In the genomic region with DNA sequence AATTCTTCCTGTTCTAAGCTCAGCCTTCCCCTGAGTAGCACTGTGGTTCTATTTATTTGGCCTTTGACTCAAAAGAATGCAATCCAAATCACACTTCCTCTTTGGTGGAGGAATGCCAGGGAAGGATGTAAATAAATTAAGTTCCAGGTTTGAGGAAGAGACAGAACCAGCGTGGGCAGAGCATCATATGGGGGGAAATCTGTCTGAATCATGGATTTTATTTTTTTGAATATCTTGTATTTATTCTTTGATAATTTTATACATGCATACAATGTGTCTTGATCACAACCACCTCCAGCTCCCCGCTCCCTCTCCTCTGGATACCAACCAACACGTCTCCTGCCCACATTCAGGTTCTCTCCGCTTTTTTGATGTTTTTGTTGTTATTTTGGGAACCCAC, we compare ENCODE assay signal across 16 mouse cellular contexts.
"Had no signal": no experiment of that assay in that cellular context is flagged by ENCODE, and none has a peak within 500 bp of the region (broad histone marks: within the 10 kb centered on the region; RNA-seq: fewer than 3 reads in every experiment).

No protein-coding gene starts in this region.

- H3K36me3 ChIP-seq: intestine, embryonic 15.5 days; kidney, embryonic 15.5 days; limb, embryonic 12.5 days; liver, embryonic 13.5 days; lung, embryonic 15.5 days; midbrain, embryonic 15.5 days; neural tube, embryonic 13.5 days had no signal

- H3K27ac ChIP-seq: intestine, embryonic 15.5 days; kidney, embryonic 15.5 days; limb, embryonic 12.5 days; liver, embryonic 13.5 days; lung, embryonic 15.5 days; macrophage; midbrain, embryonic 15.5 days; neural tube, embryonic 13.5 days had no signal

- DNase-seq: kidney, adult 18-20 months; kidney, postnatal 14 days; liver; liver, embryonic 13.5 days; liver, postnatal 0 days; lung, postnatal 14 days; thymus, postnatal 4 days had no signal

- H3K4me1 ChIP-seq: intestine, embryonic 15.5 days; kidney, embryonic 15.5 days; limb, embryonic 12.5 days; liver, embryonic 13.5 days; lung, embryonic 15.5 days; midbrain, embryonic 15.5 days; neural tube, embryonic 13.5 days had no signal

- H3K27me3 ChIP-seq: intestine, embryonic 15.5 days; kidney, embryonic 15.5 days; limb, embryonic 12.5 days; liver, embryonic 13.5 days; lung, embryonic 15.5 days; midbrain, embryonic 15.5 days; neural tube, embryonic 13.5 days had no signal

- H3K9me3 ChIP-seq: intestine, embryonic 15.5 days; kidney, embryonic 15.5 days; limb, embryonic 12.5 days; liver, embryonic 13.5 days; lung, embryonic 15.5 days; midbrain, embryonic 15.5 days; neural tube, embryonic 13.5 days had no signal

- H3K9ac ChIP-seq: intestine, embryonic 15.5 days; kidney, embryonic 15.5 days; limb, embryonic 12.5 days; liver, embryonic 13.5 days; liver, postnatal 0 days; lung, embryonic 15.5 days; midbrain, embryonic 15.5 days; neural tube, embryonic 13.5 days had no signal

- ATAC-seq: intestine, embryonic 15.5 days; liver, postnatal 0 days; midbrain, embryonic 15.5 days had no signal

- H3K4me3 ChIP-seq: intestine, embryonic 15.5 days; kidney, embryonic 15.5 days; limb, embryonic 12.5 days; liver, embryonic 13.5 days; lung, embryonic 15.5 days; megakaryocyte, embryonic 14.5 days; midbrain, embryonic 15.5 days; neural tube, embryonic 13.5 days had no signal

- H3K4me2 ChIP-seq: intestine, embryonic 15.5 days; kidney, embryonic 15.5 days; limb, embryonic 12.5 days; liver, embryonic 13.5 days; lung, embryonic 15.5 days; midbrain, embryonic 11.5 days; midbrain, embryonic 15.5 days; neural tube, embryonic 13.5 days had no signal
